Mouse (Mus musculus): ENCODE measurements around the gene Gga1.

DNA sequence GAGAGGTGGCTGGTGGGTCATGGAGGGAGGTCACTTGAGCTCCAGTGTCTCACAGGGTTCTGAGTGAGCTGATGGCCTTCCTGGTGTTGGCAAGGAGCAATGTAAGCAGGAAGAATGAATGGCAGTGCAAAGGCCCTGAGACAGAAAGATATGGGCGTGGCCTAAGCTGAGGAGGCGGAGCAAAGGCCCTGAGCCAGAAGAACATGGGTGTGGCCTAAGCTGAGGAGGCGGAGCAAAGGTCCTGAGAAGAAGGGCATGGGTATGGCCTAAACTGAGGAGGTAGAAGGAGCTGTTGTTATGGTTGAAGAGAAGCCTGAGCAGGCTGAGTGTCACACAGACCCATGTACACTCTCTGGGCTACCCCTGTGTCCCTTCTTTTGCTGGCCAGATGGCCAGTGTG, 43.4 kb upstream of the Gga1 start:
- TF ChIP-seq EP300 (IDR thresholded peaks at IDR 0.05; ENCODE audit: low read depth) (no peak), CTCF (IDR thresholded peaks at IDR 0.05; ENCODE audit: low read depth) (no peak)
